Mouse (Mus musculus) liver, embryonic 15.5 days (tissue): ENCODE data around the gene Prdm5. TPM values are rescaled to one million over a fixed set of nuclear protein-coding genes. Genes with fewer than 3 reads are reported as not detected.

Experiments used
- ATAC-seq: fragments of 200-750 bp; cut with Nextera tagmentation; 2 replicates; pipeline ENCODE4 v1.8.0; 2017; ENCODE audit warnings: moderate number of reproducible peaks, mild to moderate bottlenecking, moderate library complexity; ENCODE audit not compliant: insufficient read depth
- H3K27ac ChIP-seq: fragments of 300-500 bp; sonication (generic); replicated peaks from 2 replicates; pipeline ENCODE4 v1.5.1; 2015; ENCODE audit warnings: mild to moderate bottlenecking, inconsistent platforms
- H3K27me3 ChIP-seq: fragments of 300-500 bp; sonication (generic); 2 replicates; pipeline ENCODE4 v1.6.1; 2015; ENCODE audit warnings: mild to moderate bottlenecking, inconsistent platforms
- H3K36me3 ChIP-seq: fragments of 300-500 bp; sonication (generic); replicated peaks from 2 replicates; pipeline ENCODE4 v1.6.1; 2015; ENCODE audit warnings: moderate library complexity, mild to moderate bottlenecking, inconsistent platforms
- H3K4me1 ChIP-seq: fragments of 300-500 bp; sonication (generic); replicated peaks from 2 replicates; pipeline ENCODE4 v1.6.1; 2015; ENCODE audit warnings: inconsistent platforms
- H3K4me2 ChIP-seq: fragments of 300-500 bp; sonication (generic); 2 replicates; pipeline ENCODE4 v1.6.1; 2015; ENCODE audit warnings: moderate library complexity, mild to moderate bottlenecking, inconsistent platforms
- H3K4me3 ChIP-seq: fragments of 300-500 bp; sonication (generic); replicated peaks from 2 replicates; pipeline ENCODE4 v1.5.1; 2015; ENCODE audit warnings: mild to moderate bottlenecking, inconsistent platforms
- H3K9ac ChIP-seq: fragments of 300-500 bp; sonication (generic); 2 replicates; pipeline ENCODE4 v1.6.1; 2015; ENCODE audit warnings: moderate library complexity, mild to moderate bottlenecking, inconsistent platforms
- H3K9me3 ChIP-seq: fragments of 300-500 bp; sonication (generic); replicated peaks from 2 replicates; pipeline ENCODE4 v1.6.1; 2016; ENCODE audit warnings: inconsistent platforms
- WGBS: fragments of 180-500 bp; shearing (Covaris S2); methylation state at CpG from one replicate; pipeline ENCODE4 v1.1.7; 2015; ENCODE audit warnings: mixed read lengths; ENCODE audit not compliant: insufficient replicate concordance; 5-methylcytosine and 5-hydroxymethylcytosine counted together
- polyA plus RNA-seq: library from polyadenylated mRNA; unstranded; fragments of >200 nt; fragmentation: Nextera tagmentation; extraction: Ambion mirVana; gene quantifications from 2 replicates; pipeline ENCODE4 v1.2.1, GENCODE M21; 2015

Gene Prdm5
- polyA plus RNA-seq, 1 experiment from 2014 or later, result 1.5 TPM

DNA sequence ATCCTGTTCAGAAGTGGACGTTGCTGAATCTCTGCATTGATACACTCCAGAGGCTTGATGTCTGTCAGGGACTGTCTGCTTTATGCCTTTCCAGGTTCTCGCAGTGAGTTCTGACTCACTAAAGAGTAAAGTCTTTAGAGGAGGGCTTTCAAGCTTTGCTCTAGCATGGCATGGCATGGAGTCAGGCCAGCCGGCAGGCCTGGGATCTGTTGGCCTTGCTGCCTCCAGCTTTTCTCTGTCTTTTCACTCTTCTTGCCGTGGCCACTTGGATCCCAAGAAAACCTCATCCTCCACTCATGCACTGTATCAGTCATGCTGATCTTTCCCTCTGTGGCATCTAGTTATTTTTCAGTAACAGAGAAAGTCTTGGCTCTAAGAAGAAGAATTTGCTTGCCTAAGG, 87.1 kb downstream of the Prdm5 start:
- no peak for ATAC-seq
- WGBS, result 70% methylated on average over 4 of the region's 4 CpGs
- H3K36me3 ChIP-seq, result no peaks in the 10 kb centered on the region

GRCm38 (mm10) chr6:65871754-65872278, 93.0 kb downstream of the Prdm5 start:
- Histone ChIP-seq H3K27ac (no peak overlapping the region), H3K27me3 (no peaks in the 10 kb centered on the region), H3K4me1 (no peaks in the 10 kb centered on the region), H3K9ac (no peak overlapping the region), H3K9me3 (no peaks in the 10 kb centered on the region), H3K4me3 (no peak overlapping the region), H3K36me3 (no peaks in the 10 kb centered on the region), H3K4me2 (no peak overlapping the region)
- no peak for ATAC-seq
- 65% methylated on average over 6 of the region's 6 CpGs for WGBS

More for the DNA sequence above, 87.1 kb downstream of the Prdm5 start:
- Histone ChIP-seq H3K4me1 (no peaks in the 10 kb centered on the region), H3K27me3 (no peaks in the 10 kb centered on the region), H3K9ac (no peak overlapping the region), H3K4me2 (no peak overlapping the region), H3K27ac (no peak overlapping the region), H3K9me3 (no peaks in the 10 kb centered on the region), H3K4me3 (no peak overlapping the region)

DNA sequence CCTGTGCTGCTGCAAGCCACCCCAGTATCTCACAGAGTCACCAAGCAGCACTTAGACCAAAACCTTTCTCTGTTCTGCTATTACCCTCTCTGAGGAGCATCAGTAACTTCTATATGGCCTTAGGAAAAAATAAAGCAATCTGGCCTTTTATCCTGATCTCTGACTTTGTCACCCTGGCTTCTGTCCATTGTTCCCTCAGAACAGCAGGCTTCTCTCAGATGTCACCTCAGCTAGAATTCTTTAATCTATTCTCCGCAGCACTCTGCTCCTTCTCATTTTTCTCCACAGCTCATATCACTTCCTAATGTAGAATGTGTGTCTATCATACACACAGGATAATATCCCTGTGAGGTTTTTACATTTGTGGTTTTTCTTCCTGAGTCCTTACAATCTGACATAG, 99.5 kb downstream of the Prdm5 start:
- H3K4me1 ChIP-seq, result no peaks in the 10 kb centered on the region
- no peak for ATAC-seq
- H3K4me2 ChIP-seq, result no peak overlapping the region
- WGBS, result 63% methylated on average over 1 of the region's 1 CpGs
- H3K27ac ChIP-seq, result no peak overlapping the region
- H3K36me3 ChIP-seq, result no peaks in the 10 kb centered on the region
- no peak overlapping the region for H3K4me3 ChIP-seq
- H3K27me3 ChIP-seq, result no peaks in the 10 kb centered on the region
- no peaks in the 10 kb centered on the region for H3K9me3 ChIP-seq
- no peak overlapping the region for H3K9ac ChIP-seq

- no peak for ATAC-seq
- Histone ChIP-seq H3K36me3 (no peaks in the 10 kb centered on the region), H3K4me2 (no peak overlapping the region), H3K4me1 (no peaks in the 10 kb centered on the region), H3K27me3 (no peaks in the 10 kb centered on the region), H3K27ac (no peak overlapping the region), H3K9ac (no peak overlapping the region), H3K9me3 (no peaks in the 10 kb centered on the region), H3K4me3 (no peak overlapping the region)
- WGBS, result 74% methylated on average over 1 of the region's 1 CpGs
Measured at GRCm38 (mm10) chr6:65888835-65889234, 110.0 kb downstream of the Prdm5 start.

DNA sequence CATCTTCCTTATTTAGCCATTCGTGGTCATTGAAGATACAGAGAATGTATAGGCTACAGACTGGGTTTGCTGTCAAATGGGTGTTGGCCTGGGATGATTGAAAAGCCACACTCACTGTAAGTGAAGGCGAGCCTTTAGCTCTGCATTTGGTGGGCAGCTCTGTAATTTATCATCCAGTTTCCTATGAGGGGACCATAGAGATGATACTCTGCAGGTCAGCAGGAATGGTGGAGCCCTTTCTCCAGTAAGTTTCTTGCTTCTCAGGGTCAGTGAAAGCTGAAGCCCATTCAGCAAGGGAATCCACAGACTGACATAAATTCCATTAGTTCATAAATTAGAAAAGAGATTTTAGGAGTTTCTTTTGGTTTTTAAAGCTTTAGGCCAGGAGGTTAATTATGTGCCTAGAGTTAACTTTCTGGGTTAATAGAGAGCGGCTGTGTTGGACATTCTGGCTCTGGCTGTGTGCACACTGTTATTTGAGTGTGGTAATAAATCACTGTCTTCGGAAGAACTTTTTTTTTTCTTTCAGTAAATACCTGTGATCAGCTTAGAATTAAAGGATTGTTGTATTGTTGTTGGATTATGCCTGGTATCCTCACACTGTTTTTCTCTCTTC, 113.4 kb downstream of the Prdm5 start:
- Histone ChIP-seq H3K4me1 (no peaks in the 10 kb centered on the region), H3K27me3 (no peaks in the 10 kb centered on the region), H3K4me2 (no peak overlapping the region), H3K9ac (no peak overlapping the region), H3K9me3 (no peaks in the 10 kb centered on the region), H3K36me3 (no peaks in the 10 kb centered on the region), H3K27ac (no peak overlapping the region), H3K4me3 (no peak overlapping the region)
- ATAC-seq, result no peak
- WGBS, result 66% methylated on average over 4 of the region's 4 CpGs

DNA sequence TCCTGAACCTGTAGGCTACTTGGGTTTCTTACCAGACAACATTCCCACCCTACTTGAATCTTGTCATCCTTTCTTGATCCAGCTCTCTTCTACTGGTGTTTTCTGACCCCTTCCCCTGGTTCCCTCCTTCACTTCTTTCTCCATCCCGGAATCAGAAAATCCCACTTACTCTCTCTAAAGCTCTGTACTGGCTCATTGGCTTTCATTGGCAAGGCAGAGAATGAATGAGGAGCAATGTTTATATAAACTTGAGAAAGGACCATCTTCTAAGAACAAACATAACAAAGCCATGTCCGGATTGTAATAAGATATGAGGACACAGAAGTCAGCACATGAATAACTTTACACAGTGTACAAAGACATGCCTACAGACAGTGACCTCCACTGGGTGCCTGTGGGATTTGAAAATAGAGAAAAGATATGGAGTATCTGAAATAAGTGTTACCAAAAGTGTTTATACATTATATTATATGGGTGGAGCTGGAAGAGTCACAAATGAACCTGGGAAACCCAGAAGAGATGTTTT, 127.9 kb downstream of the Prdm5 start:
- Histone ChIP-seq H3K9ac (no peak overlapping the region), H3K36me3 (no peaks in the 10 kb centered on the region), H3K27ac (no peak overlapping the region), H3K4me1 (no peaks in the 10 kb centered on the region), H3K27me3 (no peaks in the 10 kb centered on the region), H3K4me2 (no peak overlapping the region), H3K4me3 (no peak overlapping the region), H3K9me3 (no peaks in the 10 kb centered on the region)
- WGBS, result 66% methylated on average over 2 of the region's 2 CpGs
- no peak for ATAC-seq

DNA sequence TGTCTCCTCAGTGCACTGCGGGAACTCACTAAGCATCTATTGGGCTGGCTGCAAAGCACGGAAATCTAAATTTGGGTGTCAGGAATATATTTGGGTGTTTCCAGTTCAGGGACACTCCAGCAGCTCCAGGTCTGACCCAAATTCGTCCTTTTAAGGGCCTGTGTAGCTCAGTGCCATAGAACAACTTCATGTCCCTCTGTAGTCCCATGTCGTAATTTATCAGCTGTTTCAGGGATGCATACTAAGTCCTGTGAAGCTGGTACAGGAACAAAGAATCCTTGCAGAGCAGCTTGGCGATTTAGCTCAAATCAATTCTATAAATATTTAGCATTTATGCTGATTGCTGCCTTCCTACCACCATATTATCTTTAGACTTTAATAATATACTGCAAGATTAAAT, 136.6 kb downstream of the Prdm5 start:
- no peaks in the 10 kb centered on the region for H3K27me3 ChIP-seq
- H3K27ac ChIP-seq, result no peak overlapping the region
- H3K4me2 ChIP-seq, result no peak overlapping the region
- WGBS, result 63% methylated on average over 5 of the region's 5 CpGs
- no peak overlapping the region for H3K9ac ChIP-seq
- H3K4me1 ChIP-seq, result no peaks in the 10 kb centered on the region
- no peak overlapping the region for H3K4me3 ChIP-seq
- no peaks in the 10 kb centered on the region for H3K9me3 ChIP-seq
- H3K36me3 ChIP-seq, result no peaks in the 10 kb centered on the region
- ATAC-seq, result no peak

- H3K27me3 ChIP-seq, result no peaks in the 10 kb centered on the region
- no peaks in the 10 kb centered on the region for H3K4me1 ChIP-seq
- H3K4me3 ChIP-seq, result no peak overlapping the region
- 50% methylated on average over 3 of the region's 3 CpGs for WGBS
- no peak for ATAC-seq
- H3K9ac ChIP-seq, result no peak overlapping the region
- H3K36me3 ChIP-seq, result no peaks in the 10 kb centered on the region
- no peaks in the 10 kb centered on the region for H3K9me3 ChIP-seq
- H3K4me2 ChIP-seq, result no peak overlapping the region
- no peak overlapping the region for H3K27ac ChIP-seq
Measured at GRCm38 (mm10) chr6:65921703-65922102, 142.9 kb downstream of the Prdm5 start.

DNA sequence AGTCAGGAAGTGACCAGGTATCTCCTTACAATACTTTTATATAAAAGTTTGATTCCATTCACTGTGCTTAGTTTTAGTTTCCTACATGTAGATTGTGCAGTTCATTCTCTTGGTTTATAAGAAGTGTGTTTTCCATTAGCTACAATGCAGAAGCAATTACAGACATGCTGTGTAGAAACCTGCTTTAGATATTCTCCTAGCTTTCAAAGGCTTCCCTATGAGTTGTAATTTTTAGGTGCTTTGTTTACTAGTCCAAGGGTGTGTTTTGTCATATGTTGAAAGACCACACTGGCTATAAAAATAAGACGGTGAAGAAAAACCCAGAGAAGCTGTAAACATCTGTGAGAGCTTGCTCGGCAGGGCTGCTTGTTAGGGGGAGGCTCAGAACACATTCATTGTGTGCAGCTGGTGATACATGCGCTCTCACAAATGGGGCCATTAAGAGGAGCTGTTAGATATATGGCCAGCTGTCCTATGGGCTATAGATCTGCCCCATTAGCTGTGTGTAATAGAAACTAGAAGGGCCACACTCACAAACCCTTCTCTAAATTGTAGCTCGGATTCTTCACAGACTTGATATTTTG, 144.8 kb downstream of the Prdm5 start:
- no peak overlapping the region for H3K9ac ChIP-seq
- 71% methylated on average over 4 of the region's 4 CpGs for WGBS
- no peaks in the 10 kb centered on the region for H3K4me1 ChIP-seq
- H3K36me3 ChIP-seq, result no peaks in the 10 kb centered on the region
- H3K4me2 ChIP-seq, result no peak overlapping the region
- no peak for ATAC-seq
- H3K27me3 ChIP-seq, result no peaks in the 10 kb centered on the region
- no peaks in the 10 kb centered on the region for H3K9me3 ChIP-seq
- H3K27ac ChIP-seq, result no peak overlapping the region
- H3K4me3 ChIP-seq, result no peak overlapping the region

GRCm38 (mm10) chr6:65925737-65926333, 147.0 kb downstream of the Prdm5 start:
- Histone ChIP-seq H3K36me3 (no peaks in the 10 kb centered on the region), H3K4me2 (no peak overlapping the region), H3K4me3 (no peak overlapping the region), H3K27ac (no peak overlapping the region), H3K27me3 (no peaks in the 10 kb centered on the region), H3K9ac (no peak overlapping the region), H3K4me1 (no peaks in the 10 kb centered on the region), H3K9me3 (no peaks in the 10 kb centered on the region)
- 58% methylated on average over 3 of the region's 3 CpGs for WGBS
- ATAC-seq, result no peak

GRCm38 (mm10) chr6:65930523-65930922, 151.7 kb downstream of the Prdm5 start:
- ATAC-seq, result no peak
- H3K9ac ChIP-seq, result no peak overlapping the region

More at GRCm38 (mm10) chr6:65930523-65930922, 151.7 kb downstream of the Prdm5 start:
- no peaks in the 10 kb centered on the region for H3K4me1 ChIP-seq
- no peaks in the 10 kb centered on the region for H3K9me3 ChIP-seq
- H3K27ac ChIP-seq, result no peak overlapping the region
- H3K36me3 ChIP-seq, result no peaks in the 10 kb centered on the region
- no peak overlapping the region for H3K4me2 ChIP-seq
- H3K4me3 ChIP-seq, result no peak overlapping the region
- WGBS, result 57% methylated on average over 1 of the region's 1 CpGs
- H3K27me3 ChIP-seq, result no peaks in the 10 kb centered on the region
